Mouse (Mus musculus): Measurements from ENCODE around the gene Sycp2.

Gene Sycp2

GRCm38 (mm10) chr2:178407053-178407815 lies at the start of gene Sycp2:
Gene Sycp2, minus strand, starts transcription at chr2:178407685.
- DNase-seq: no peak

GRCm38 (mm10) chr2:178454664-178455516 lies 47.4 kb upstream of the Sycp2 start:
- no peak for DNase-seq

- DNase-seq: no peak
Measured at GRCm38 (mm10) chr2:178450961-178451360, 43.5 kb upstream of the Sycp2 start.

- no peak for DNase-seq
Measured at GRCm38 (mm10) chr2:178450236-178450635, 42.8 kb upstream of the Sycp2 start.

- DNase-seq: no peak
Measured at GRCm38 (mm10) chr2:178449386-178449785, 41.9 kb upstream of the Sycp2 start.

GRCm38 (mm10) chr2:178437311-178437710 lies 29.8 kb upstream of the Sycp2 start:
- DNase-seq: no peak

- DNase-seq: no peak
Measured at GRCm38 (mm10) chr2:178433903-178434302, 26.4 kb upstream of the Sycp2 start.

- no peak for DNase-seq
Measured at GRCm38 (mm10) chr2:178433495-178433894, 26.0 kb upstream of the Sycp2 start.

- no peak for DNase-seq
Measured at GRCm38 (mm10) chr2:178430231-178430630, 22.7 kb upstream of the Sycp2 start, which contains the start of gene Cdh26. Gene Cdh26, plus strand, starts transcription at chr2:178430531.

- DNase-seq: no peak
Measured at GRCm38 (mm10) chr2:178429426-178429825, 21.9 kb upstream of the Sycp2 start.

GRCm38 (mm10) chr2:178428676-178429075 lies 21.2 kb upstream of the Sycp2 start:
- DNase-seq: no peak

GRCm38 (mm10) chr2:178428183-178428582 lies 20.7 kb upstream of the Sycp2 start:
- no peak for DNase-seq

- DNase-seq: no peak
Measured at GRCm38 (mm10) chr2:178427181-178427580, 19.7 kb upstream of the Sycp2 start.

- peak; percentile 14 for DNase-seq
Measured at GRCm38 (mm10) chr2:178426229-178426628, 18.7 kb upstream of the Sycp2 start.

- peak; percentile 0 for DNase-seq
Measured at GRCm38 (mm10) chr2:178423223-178423622, 15.7 kb upstream of the Sycp2 start.

- DNase-seq: peak; percentile 0
Measured at GRCm38 (mm10) chr2:178422186-178422585, 14.7 kb upstream of the Sycp2 start.

GRCm38 (mm10) chr2:178421603-178422002 lies 14.1 kb upstream of the Sycp2 start:
- peak; percentile 11 for DNase-seq

- DNase-seq: peak; percentile 0
Measured at GRCm38 (mm10) chr2:178420576-178420975, 13.1 kb upstream of the Sycp2 start.

GRCm38 (mm10) chr2:178416970-178417369 lies 9.5 kb upstream of the Sycp2 start:
- peak; percentile 3 for DNase-seq

GRCm38 (mm10) chr2:178416427-178416826 lies 8.9 kb upstream of the Sycp2 start:
- no peak for DNase-seq

- DNase-seq: peak; percentile 24
Measured at GRCm38 (mm10) chr2:178415150-178415448, 7.6 kb upstream of the Sycp2 start.

- peak; percentile 69 for DNase-seq
Measured at GRCm38 (mm10) chr2:178414261-178415149, 7.0 kb upstream of the Sycp2 start, which contains the start of the genes Ppp1r3d and Fam217b. Gene Ppp1r3d, minus strand, starts transcription at chr2:178414472. Gene Fam217b, plus strand, starts transcription at chr2:178414524.
